Mouse (Mus musculus) lung, embryonic 14.5 days (tissue): Measurements from ENCODE around the gene Plekha4. TPM values are rescaled to one million over a fixed set of nuclear protein-coding genes. Genes with fewer than 3 reads are reported as not detected.

Experiments used
- ATAC-seq: fragments of 200-750 bp; cut with Nextera tagmentation; 2 replicates; pipeline ENCODE4 v1.8.0; 2017; ENCODE audit warnings: mild to moderate bottlenecking, moderate TSS enrichment, moderate library complexity; ENCODE audit not compliant: insufficient read depth
- DNase-seq: peaks from one replicate; pipeline ENCODE4 v3.0.0-alpha.2; 2015
- H3K27ac ChIP-seq: fragments of 300-500 bp; sonication (generic); 2 replicates; pipeline ENCODE4 v1.5.1; 2014; ENCODE audit warnings: low read depth, mild to moderate bottlenecking, moderate library complexity
- H3K27me3 ChIP-seq: fragments of 300-500 bp; sonication (generic); 2 replicates; pipeline ENCODE4 v1.6.1; 2014; ENCODE audit warnings: low read length, control low read depth; ENCODE audit not compliant: insufficient read depth
- H3K36me3 ChIP-seq: fragments of 300-500 bp; sonication (generic); 2 replicates; pipeline ENCODE4 v1.6.1; 2014; ENCODE audit warnings: control low read depth; ENCODE audit not compliant: insufficient read depth
- H3K4me1 ChIP-seq: fragments of 300-500 bp; sonication (generic); 2 replicates; pipeline ENCODE4 v1.6.1; 2014; ENCODE audit warnings: antibody characterized with exemption, control low read depth; ENCODE audit not compliant: insufficient read depth
- H3K4me2 ChIP-seq: fragments of 300-500 bp; sonication (generic); 2 replicates; pipeline ENCODE4 v1.6.1; 2014; ENCODE audit warnings: mild to moderate bottlenecking
- H3K4me3 ChIP-seq: fragments of 300-500 bp; sonication (generic); 2 replicates; pipeline ENCODE4 v1.5.1; 2014; ENCODE audit warnings: low read depth, low read length
- H3K9ac ChIP-seq: fragments of 300-500 bp; sonication (generic); 2 replicates; pipeline ENCODE4 v1.6.1; 2014
- H3K9me3 ChIP-seq: fragments of 300-500 bp; sonication (generic); 2 replicates; pipeline ENCODE4 v1.6.1; 2016; ENCODE audit warnings: low read depth, low read length, control low read depth
- CTCF ChIP-seq: IDR thresholded peaks from 2 replicates; pipeline ENCODE4 v1.5.1; 2016; ENCODE audit warnings: antibody characterized with exemption, low read depth
- WGBS: fragments of 180-500 bp; shearing (Covaris S2); extraction: QIAGEN DNeasy Blood & Tissue Kit; methylation state at CpG from one replicate; pipeline ENCODE4 v1.1.7; 2014; 5-methylcytosine and 5-hydroxymethylcytosine counted together
- polyA plus RNA-seq: library from polyadenylated mRNA; unstranded; fragments of >200 nt; fragmentation: Nextera tagmentation; extraction: Ambion mirVana; gene quantifications from 2 replicates; pipeline ENCODE4 v1.2.1, GENCODE M21; 2014

Plekha4 gene
- polyA plus RNA-seq, 1 experiment from 2014 or later, result 1.9 TPM

DNA sequence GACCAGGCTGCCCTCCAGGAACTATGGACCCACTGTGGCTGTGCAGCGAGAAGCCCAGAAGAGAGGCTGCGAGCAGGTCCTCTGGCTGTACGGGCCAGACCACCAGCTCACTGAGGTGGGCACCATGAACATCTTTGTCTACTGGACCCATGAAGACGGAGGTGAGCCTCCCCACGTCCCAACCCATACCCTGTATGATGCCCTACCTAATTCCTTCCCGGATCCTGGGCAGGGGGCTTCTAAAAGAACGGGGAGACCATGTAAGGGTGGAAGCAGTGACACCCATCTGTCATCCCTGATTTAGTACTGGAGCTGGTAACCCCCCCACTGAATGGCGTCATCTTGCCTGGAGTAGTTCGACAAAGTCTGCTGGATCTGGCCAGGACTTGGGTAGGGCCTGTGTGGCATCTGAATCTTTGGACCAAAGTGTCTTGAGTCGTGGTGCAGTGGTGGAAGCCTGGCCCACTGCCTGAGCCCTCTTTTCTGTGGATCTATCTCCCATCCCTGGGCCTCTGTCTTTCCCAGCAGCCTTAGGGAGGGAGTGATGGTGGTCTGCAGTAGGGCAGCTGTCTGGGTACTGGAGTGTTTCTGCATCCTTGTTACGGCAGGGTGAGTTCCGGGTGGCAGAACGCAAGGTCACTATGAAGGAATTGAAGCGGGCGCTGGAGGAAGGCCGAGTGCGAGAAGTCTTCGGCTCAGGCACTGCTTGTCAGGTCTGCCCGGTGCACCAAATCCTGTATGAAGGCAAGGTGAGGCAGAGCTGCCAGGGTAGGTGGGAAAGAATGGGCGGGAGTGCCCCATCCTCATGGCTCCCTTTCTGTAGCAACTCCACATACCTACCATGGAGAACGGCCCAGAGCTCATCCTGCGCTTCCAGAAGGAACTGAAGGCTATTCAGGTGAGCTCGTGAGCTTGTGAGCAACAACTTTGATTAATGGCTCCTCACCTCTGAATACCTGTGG lies 61.8 kb downstream of the Plekha4 start:
- H3K4me2 ChIP-seq, result no peak overlapping the region
- DNase-seq, result no peak
- WGBS, result 91% methylated on average over 23 of the region's 23 CpGs
- H3K36me3 ChIP-seq, result peaks cover 32% of the 10 kb centered on the region; the same call in 1 of the 2 replicates
- H3K27ac ChIP-seq, result no peak overlapping the region
- no peaks in the 10 kb centered on the region for H3K4me1 ChIP-seq
- H3K9me3 ChIP-seq, result no peaks in the 10 kb centered on the region
- ATAC-seq, result no peak
- H3K9ac ChIP-seq, result no peak overlapping the region
- H3K4me3 ChIP-seq, result no peak overlapping the region
- H3K27me3 ChIP-seq, result no peaks in the 10 kb centered on the region
- TF ChIP-seq CTCF, result no peak

GRCm38 (mm10) chr7:45589173-45589572 lies 63.0 kb downstream of the Plekha4 start:
- DNase-seq (peak; percentile 97), ATAC-seq (peak; percentile 98)
- 3% methylated on average over 19 of the region's 19 CpGs for WGBS
- Histone ChIP-seq H3K9me3 (no peaks in the 10 kb centered on the region), H3K4me2 (peak overlapping the region; percentile 58), H3K4me1 (no peaks in the 10 kb centered on the region), H3K36me3 (peaks cover 27% of the 10 kb centered on the region; the same call in 1 of the 2 replicates), H3K9ac (peak overlapping the region; percentile 23; the same call in 1 of the 2 replicates), H3K27me3 (no peaks in the 10 kb centered on the region), H3K4me3 (peak overlapping the region; percentile 26), H3K27ac (no peak overlapping the region)
- peak; percentile 91 for TF ChIP-seq CTCF

GRCm38 (mm10) chr7:45589898-45590297 lies 63.8 kb downstream of the Plekha4 start:
- Histone ChIP-seq H3K27me3 (no peaks in the 10 kb centered on the region), H3K9me3 (no peaks in the 10 kb centered on the region), H3K36me3 (peaks cover 23% of the 10 kb centered on the region; the same call in 1 of the 2 replicates), H3K4me3 (no peak overlapping the region), H3K27ac (no peak overlapping the region), H3K9ac (no peak overlapping the region), H3K4me1 (no peaks in the 10 kb centered on the region), H3K4me2 (no peak overlapping the region)
- ATAC-seq, result no peak
- DNase-seq, result no peak
- no peak for TF ChIP-seq CTCF
- 95% methylated on average over 5 of the region's 5 CpGs for WGBS

DNA sequence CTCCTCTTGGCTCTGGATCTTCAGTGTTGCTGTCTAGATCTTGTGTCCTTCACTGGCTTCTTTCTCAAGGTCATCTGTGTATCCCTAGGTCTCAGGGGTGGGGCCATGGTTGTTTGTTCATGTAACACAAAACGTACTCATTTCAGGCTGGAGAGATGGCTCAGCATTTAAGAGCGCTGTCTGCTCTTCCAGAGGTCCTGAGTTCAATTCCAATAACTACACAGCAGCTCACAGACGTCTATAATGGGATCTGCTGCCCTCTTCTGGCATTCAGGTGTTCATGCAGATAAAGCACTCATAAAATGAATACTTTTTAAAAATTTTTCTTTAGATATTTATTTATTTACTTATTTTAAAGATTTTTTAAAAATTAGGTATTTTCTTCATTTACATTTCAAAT lies 64.7 kb downstream of the Plekha4 start:
- no peaks in the 10 kb centered on the region for H3K4me1 ChIP-seq
- ATAC-seq (no peak), DNase-seq (peak; percentile 52)
- H3K4me3 ChIP-seq, result no peak overlapping the region
- no peaks in the 10 kb centered on the region for H3K9me3 ChIP-seq
- H3K27ac ChIP-seq, result no peak overlapping the region
- no peaks in the 10 kb centered on the region for H3K27me3 ChIP-seq
- WGBS, result 62% methylated on average over 3 of the region's 3 CpGs
- no peak overlapping the region for H3K9ac ChIP-seq
- peaks cover 15% of the 10 kb centered on the region; the same call in 1 of the 2 replicates for H3K36me3 ChIP-seq
- TF ChIP-seq CTCF, result peak; percentile 42; the same call in 1 of the 2 replicates
- H3K4me2 ChIP-seq, result no peak overlapping the region

DNA sequence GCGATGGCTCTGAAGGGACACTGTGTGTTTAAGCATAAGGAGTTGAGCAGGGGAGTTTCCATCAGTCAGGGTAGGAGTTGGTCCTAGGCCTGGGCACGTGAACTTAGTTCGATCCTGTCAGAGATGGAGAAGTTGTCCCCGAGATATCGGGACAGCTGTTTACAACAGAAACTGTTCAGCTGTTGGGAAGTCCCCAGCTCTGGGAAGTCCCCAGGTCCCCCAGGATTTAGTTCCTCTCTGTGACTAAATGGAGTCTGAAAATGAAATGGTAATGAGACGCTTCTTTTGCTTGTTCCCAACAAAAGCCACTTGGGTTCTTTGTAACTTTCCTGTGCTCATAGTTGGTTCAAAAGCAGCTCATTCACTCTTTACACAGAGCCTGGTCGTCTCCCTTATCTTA lies 65.8 kb downstream of the Plekha4 start:
- no peak for TF ChIP-seq CTCF
- Histone ChIP-seq H3K9ac (no peak overlapping the region), H3K4me3 (no peak overlapping the region), H3K27me3 (no peaks in the 10 kb centered on the region), H3K4me2 (no peak overlapping the region), H3K36me3 (peaks cover 12% of the 10 kb centered on the region; the same call in 1 of the 2 replicates), H3K27ac (no peak overlapping the region), H3K4me1 (no peaks in the 10 kb centered on the region), H3K9me3 (no peaks in the 10 kb centered on the region)
- 70% methylated on average over 7 of the region's 7 CpGs for WGBS
- no peak for DNase-seq
- no peak for ATAC-seq

GRCm38 (mm10) chr7:45593118-45593815 lies 67.1 kb downstream of the Plekha4 start:
- no peaks in the 10 kb centered on the region for H3K9me3 ChIP-seq
- no peak overlapping the region for H3K9ac ChIP-seq
- TF ChIP-seq CTCF, result peak; percentile 92
- DNase-seq, result peak; percentile 78
- H3K4me3 ChIP-seq, result no peak overlapping the region
- H3K4me1 ChIP-seq, result no peaks in the 10 kb centered on the region
- H3K4me2 ChIP-seq, result no peak overlapping the region
- H3K27me3 ChIP-seq, result no peaks in the 10 kb centered on the region
- ATAC-seq, result no peak
- no peak overlapping the region for H3K27ac ChIP-seq
- WGBS, result 17% methylated on average over 10 of the region's 10 CpGs
- H3K36me3 ChIP-seq, result peaks cover under 1% of the 10 kb centered on the region; the same call in 1 of the 2 replicates

DNA sequence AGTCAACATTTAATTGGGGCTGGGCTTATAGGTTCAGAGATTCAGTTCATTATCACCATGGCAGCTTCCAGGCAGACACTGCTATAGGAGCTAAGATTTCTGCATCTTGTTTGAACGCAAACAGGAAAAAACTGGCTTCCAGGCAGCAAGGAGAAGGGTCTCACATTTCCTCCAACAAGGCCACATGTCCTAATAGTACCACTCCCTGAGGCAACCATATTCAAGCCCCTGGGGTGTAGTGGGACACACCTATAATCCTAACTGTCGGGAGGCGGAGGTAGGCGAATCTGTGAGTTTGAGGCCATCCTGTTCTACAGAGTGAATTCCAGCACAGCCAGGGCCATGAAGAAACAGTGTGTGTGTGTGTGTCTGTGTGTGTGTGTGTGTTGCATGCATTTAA lies 69.0 kb downstream of the Plekha4 start:
- Histone ChIP-seq H3K4me2 (no peak overlapping the region), H3K27me3 (no peaks in the 10 kb centered on the region), H3K36me3 (no peaks in the 10 kb centered on the region), H3K27ac (no peak overlapping the region), H3K9me3 (no peaks in the 10 kb centered on the region), H3K9ac (no peak overlapping the region), H3K4me3 (no peak overlapping the region), H3K4me1 (no peaks in the 10 kb centered on the region)
- ATAC-seq (no peak), DNase-seq (no peak)
- no peak for TF ChIP-seq CTCF
- WGBS, result 70% methylated on average over 4 of the region's 4 CpGs
